Mouse (Mus musculus) intestine, embryonic 15.5 days (tissue): Measurements from ENCODE around the gene Rxra. TPM values are rescaled to one million over a fixed set of nuclear protein-coding genes. Genes with fewer than 3 reads are reported as not detected.

Experiments
- ATAC-seq: fragments of 200-750 bp; cut with Nextera tagmentation; 2 replicates; pipeline ENCODE4 v1.8.0; 2017; ENCODE audit warnings: moderate TSS enrichment, moderate library complexity
- H3K27ac ChIP-seq: fragments of 300-500 bp; sonication (generic); 2 replicates; pipeline ENCODE4 v1.5.1; 2015; ENCODE audit warnings: mild to moderate bottlenecking, inconsistent platforms
- H3K27me3 ChIP-seq: fragments of 300-500 bp; sonication (generic); replicated peaks from 2 replicates; pipeline ENCODE4 v1.6.1; 2015; ENCODE audit warnings: inconsistent platforms
- H3K36me3 ChIP-seq: fragments of 300-500 bp; sonication (generic); 2 replicates; pipeline ENCODE4 v1.6.1; 2015; ENCODE audit warnings: inconsistent platforms
- H3K4me1 ChIP-seq: fragments of 300-500 bp; sonication (generic); replicated peaks from 2 replicates; pipeline ENCODE4 v1.6.1; 2015; ENCODE audit warnings: inconsistent platforms
- H3K4me2 ChIP-seq: fragments of 300-500 bp; sonication (generic); replicated peaks from 2 replicates; pipeline ENCODE4 v1.6.1; 2015; ENCODE audit warnings: mild to moderate bottlenecking, inconsistent platforms
- H3K4me3 ChIP-seq: fragments of 300-500 bp; sonication (generic); replicated peaks from 2 replicates; pipeline ENCODE4 v1.5.1; 2015; ENCODE audit warnings: inconsistent platforms
- H3K9ac ChIP-seq: fragments of 300-500 bp; sonication (generic); 2 replicates; pipeline ENCODE4 v1.6.1; 2015; ENCODE audit warnings: inconsistent platforms
- H3K9me3 ChIP-seq: fragments of 300-500 bp; sonication (generic); 2 replicates; pipeline ENCODE4 v1.6.1; 2016; ENCODE audit warnings: inconsistent platforms
- WGBS: fragments of 180-500 bp; shearing (Covaris S2); methylation state at CpG from one replicate; pipeline ENCODE4 v1.1.7; 2015; 5-methylcytosine and 5-hydroxymethylcytosine counted together
- polyA plus RNA-seq: library from polyadenylated mRNA; unstranded; fragments of >200 nt; fragmentation: Nextera tagmentation; extraction: Ambion mirVana; gene quantifications from 2 replicates; pipeline ENCODE4 v1.2.1, GENCODE M21; 2015

The Rxra gene
- polyA plus RNA-seq, 1 experiment from 2014 or later: 12.5 TPM

GRCm38 (mm10) chr2:27750399-27751134, 74.3 kb downstream of the Rxra start:
- peak; percentile 46 for ATAC-seq
- Histone ChIP-seq H3K27me3 (no peaks in the 10 kb centered on the region), H3K36me3 (peaks cover 39% of the 10 kb centered on the region), H3K9ac (no peak overlapping the region; the same call in 1 of the 2 replicates), H3K27ac (peak overlapping the region; percentile 72), H3K4me3 (no peak overlapping the region), H3K9me3 (no peaks in the 10 kb centered on the region), H3K4me2 (no peak overlapping the region; the same call in 1 of the 2 replicates), H3K4me1 (peaks cover 38% of the 10 kb centered on the region)
- WGBS: 51% methylated on average over 12 of the region's 12 CpGs

GRCm38 (mm10) chr2:27751135-27751519, 74.9 kb downstream of the Rxra start:
- peak; percentile 48 for ATAC-seq
- Histone ChIP-seq H3K27me3 (no peaks in the 10 kb centered on the region), H3K4me1 (peaks cover 32% of the 10 kb centered on the region), H3K4me3 (no peak overlapping the region), H3K9me3 (no peaks in the 10 kb centered on the region), H3K36me3 (peaks cover 44% of the 10 kb centered on the region), H3K27ac (peak overlapping the region; percentile 72), H3K4me2 (no peak overlapping the region; the same call in 1 of the 2 replicates), H3K9ac (no peak overlapping the region; the same call in 1 of the 2 replicates)
- 36% methylated on average over 7 of the region's 7 CpGs for WGBS

- no peaks in the 10 kb centered on the region for H3K27me3 ChIP-seq
Measured at GRCm38 (mm10) chr2:27751803-27752202, 75.6 kb downstream of the Rxra start.

DNA sequence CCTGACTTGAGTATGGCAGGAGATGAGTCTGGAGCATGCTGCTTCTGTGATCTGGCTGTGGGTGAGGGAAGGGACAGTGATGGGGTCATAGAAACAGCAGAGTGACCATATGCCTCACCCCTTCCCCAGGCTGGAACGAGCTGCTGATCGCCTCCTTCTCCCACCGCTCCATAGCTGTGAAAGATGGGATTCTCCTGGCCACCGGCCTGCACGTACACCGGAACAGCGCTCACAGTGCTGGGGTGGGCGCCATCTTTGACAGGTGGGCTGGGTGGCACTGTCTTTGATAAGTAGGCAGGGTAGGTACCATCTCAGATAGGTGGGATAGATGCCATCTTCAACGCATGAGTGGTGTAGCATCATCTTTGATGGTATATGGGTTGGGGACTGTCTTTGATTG, 77.9 kb downstream of the Rxra start:
- Histone ChIP-seq H3K9me3 (no peaks in the 10 kb centered on the region), H3K4me3 (no peak overlapping the region), H3K4me1 (peaks cover 39% of the 10 kb centered on the region), H3K27ac (no peak overlapping the region), H3K27me3 (no peaks in the 10 kb centered on the region), H3K9ac (no peak overlapping the region), H3K36me3 (peaks cover 42% of the 10 kb centered on the region), H3K4me2 (no peak overlapping the region)
- WGBS: 94% methylated on average over 9 of the region's 9 CpGs
- no peak for ATAC-seq

More at GRCm38 (mm10) chr2:27751803-27752202, 75.6 kb downstream of the Rxra start:
- Histone ChIP-seq H3K9me3 (no peaks in the 10 kb centered on the region), H3K4me1 (peaks cover 25% of the 10 kb centered on the region), H3K36me3 (peaks cover 51% of the 10 kb centered on the region), H3K4me3 (no peak overlapping the region), H3K4me2 (no peak overlapping the region), H3K27ac (no peak overlapping the region), H3K9ac (no peak overlapping the region)
- WGBS: 87% methylated on average over 4 of the region's 4 CpGs
- ATAC-seq: no peak

- Histone ChIP-seq H3K27ac (no peak overlapping the region), H3K9me3 (no peaks in the 10 kb centered on the region), H3K4me1 (peaks cover 32% of the 10 kb centered on the region), H3K9ac (no peak overlapping the region), H3K4me3 (no peak overlapping the region), H3K4me2 (no peak overlapping the region), H3K36me3 (peaks cover 55% of the 10 kb centered on the region), H3K27me3 (no peaks in the 10 kb centered on the region)
- 86% methylated on average over 13 of the region's 13 CpGs for WGBS
- no peak for ATAC-seq
Measured at GRCm38 (mm10) chr2:27755986-27756641, 79.9 kb downstream of the Rxra start.

GRCm38 (mm10) chr2:27758414-27759301, 82.4 kb downstream of the Rxra start:
- peak overlapping the region; percentile 68 for H3K27ac ChIP-seq
- WGBS: 40% methylated on average over 20 of the region's 20 CpGs
- H3K27me3 ChIP-seq: no peaks in the 10 kb centered on the region
- peak overlapping the region; percentile 0; the same call in 1 of the 2 replicates for H3K4me2 ChIP-seq
- H3K4me3 ChIP-seq: no peak overlapping the region
- no peaks in the 10 kb centered on the region for H3K9me3 ChIP-seq
- peak; percentile 80 for ATAC-seq
- H3K9ac ChIP-seq: no peak overlapping the region
- peaks cover 24% of the 10 kb centered on the region for H3K4me1 ChIP-seq
- H3K36me3 ChIP-seq: peaks cover 46% of the 10 kb centered on the region

GRCm38 (mm10) chr2:27759431-27759830, 83.2 kb downstream of the Rxra start:
- Histone ChIP-seq H3K4me3 (no peak overlapping the region), H3K9ac (no peak overlapping the region), H3K36me3 (peaks cover 44% of the 10 kb centered on the region), H3K27me3 (no peaks in the 10 kb centered on the region), H3K4me2 (no peak overlapping the region), H3K27ac (no peak overlapping the region), H3K9me3 (no peaks in the 10 kb centered on the region), H3K4me1 (peaks cover 30% of the 10 kb centered on the region)
- ATAC-seq: no peak
- WGBS: 85% methylated on average over 14 of the region's 14 CpGs

DNA sequence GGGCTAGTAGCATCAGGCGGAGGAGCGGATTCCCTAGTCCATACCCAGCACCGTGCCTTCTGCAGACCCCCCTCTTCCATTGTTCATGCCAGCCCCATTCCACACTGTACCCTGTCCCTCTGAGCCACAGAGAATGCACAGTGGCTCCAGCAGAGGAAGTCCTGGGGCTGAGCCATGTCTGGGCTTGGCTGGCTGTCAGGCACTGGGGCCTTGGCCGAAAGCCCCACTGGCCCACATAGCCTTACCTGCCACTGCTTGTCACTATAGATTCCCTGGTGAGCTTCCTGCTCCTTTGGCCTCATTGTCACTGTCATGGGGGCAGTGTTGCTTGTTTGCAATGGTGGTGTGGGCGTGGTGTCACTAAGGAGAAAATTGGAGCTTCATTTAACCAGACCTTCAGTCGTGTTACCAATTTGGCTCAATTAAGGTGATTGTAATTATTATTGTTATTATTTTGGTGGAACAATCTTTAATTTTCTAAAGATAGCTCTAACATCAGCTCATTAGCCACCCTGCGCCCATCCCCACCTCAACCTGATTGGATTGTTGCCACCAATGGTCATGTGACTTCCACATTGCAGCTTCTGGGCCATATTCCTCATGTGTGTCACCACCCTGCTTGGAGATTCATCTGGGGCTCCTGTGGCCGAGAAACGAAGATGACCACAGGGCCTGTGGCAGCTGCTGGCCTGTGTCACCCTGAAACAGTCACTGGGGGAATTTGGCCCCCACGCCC, 85.2 kb downstream of the Rxra start:
- Histone ChIP-seq H3K4me1 (peaks cover 34% of the 10 kb centered on the region), H3K4me3 (no peak overlapping the region), H3K27me3 (no peaks in the 10 kb centered on the region), H3K4me2 (no peak overlapping the region), H3K27ac (no peak overlapping the region), H3K9ac (no peak overlapping the region), H3K9me3 (no peaks in the 10 kb centered on the region), H3K36me3 (peaks cover 29% of the 10 kb centered on the region)
- ATAC-seq: no peak
- 91% methylated on average over 10 of the region's 10 CpGs for WGBS

DNA sequence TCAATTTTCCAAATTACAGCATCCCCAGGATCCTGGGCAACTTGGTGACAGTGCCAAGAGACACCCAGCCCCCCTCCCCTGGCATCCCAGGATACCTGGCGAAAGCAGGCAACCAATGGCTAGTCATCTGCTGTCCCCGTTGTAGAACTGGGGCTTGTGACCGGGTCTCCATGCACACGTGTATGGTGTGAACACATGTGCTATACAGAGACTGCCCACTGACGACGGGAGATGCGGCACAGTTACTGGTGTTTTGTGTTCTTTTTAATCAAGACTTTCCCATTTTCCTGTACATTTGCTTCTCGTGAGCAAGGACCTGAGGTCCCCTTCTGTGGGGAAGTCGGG, 85.7 kb downstream of the Rxra start:
- peaks cover 32% of the 10 kb centered on the region for H3K4me1 ChIP-seq
- H3K4me3 ChIP-seq: no peak overlapping the region
- H3K9me3 ChIP-seq: no peaks in the 10 kb centered on the region
- no peak overlapping the region for H3K4me2 ChIP-seq
- no peak overlapping the region for H3K9ac ChIP-seq
- no peaks in the 10 kb centered on the region for H3K27me3 ChIP-seq
- H3K36me3 ChIP-seq: peaks cover 23% of the 10 kb centered on the region
- 88% methylated on average over 9 of the region's 9 CpGs for WGBS
- H3K27ac ChIP-seq: no peak overlapping the region
- no peak for ATAC-seq

- Histone ChIP-seq H3K9ac (no peak overlapping the region), H3K4me1 (peaks cover 31% of the 10 kb centered on the region), H3K27ac (no peak overlapping the region), H3K4me3 (no peak overlapping the region), H3K27me3 (no peaks in the 10 kb centered on the region), H3K36me3 (peaks cover 23% of the 10 kb centered on the region), H3K9me3 (no peaks in the 10 kb centered on the region), H3K4me2 (no peak overlapping the region)
- ATAC-seq: no peak
- WGBS: 60% methylated on average over 12 of the region's 12 CpGs
Measured at GRCm38 (mm10) chr2:27762509-27762908, 86.3 kb downstream of the Rxra start.

DNA sequence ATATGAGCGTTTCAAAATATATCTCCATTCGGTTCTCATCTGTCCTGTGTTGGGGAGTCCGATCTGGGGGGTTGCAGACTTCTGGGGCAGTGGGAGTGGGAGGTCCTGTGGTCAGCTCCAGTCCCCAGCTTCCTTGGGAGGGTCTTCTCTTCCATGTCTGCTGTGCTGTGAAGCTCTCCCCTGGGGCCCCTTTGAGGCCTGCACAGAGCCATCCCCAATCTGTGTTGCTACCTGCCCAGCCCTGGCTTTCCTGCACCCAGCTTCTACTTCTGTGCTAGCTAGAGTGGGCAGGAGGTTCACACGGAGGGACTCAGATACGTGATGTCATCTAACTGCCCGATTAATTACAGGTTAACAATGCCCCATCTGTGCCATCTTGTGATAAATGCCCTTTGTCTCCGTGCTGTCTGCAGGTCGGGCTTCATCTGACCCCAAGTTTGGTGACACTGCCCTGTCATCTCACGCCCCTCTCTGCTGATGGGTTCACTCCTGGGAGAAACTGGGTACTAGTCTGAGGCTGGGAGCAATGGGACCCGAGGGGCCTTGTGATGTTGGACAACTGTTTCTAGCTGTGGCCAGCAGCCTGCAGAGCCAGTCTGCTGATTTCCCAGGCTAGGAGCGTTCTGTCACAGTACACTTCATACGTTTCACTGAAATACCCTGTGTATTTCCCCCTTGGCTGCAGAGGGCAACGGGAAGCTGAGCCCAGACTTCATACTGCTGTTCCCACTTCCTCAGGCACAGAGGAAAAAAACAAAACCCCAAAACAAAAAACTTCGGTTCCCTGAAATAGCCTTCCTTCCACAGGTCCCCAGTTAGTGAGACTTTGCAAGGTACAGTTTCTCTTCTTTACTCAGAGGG, 86.9 kb downstream of the Rxra start:
- no peak for ATAC-seq

More for the DNA sequence above, 86.9 kb downstream of the Rxra start:
- H3K4me2 ChIP-seq: no peak overlapping the region
- H3K9ac ChIP-seq: no peak overlapping the region
- no peak overlapping the region for H3K4me3 ChIP-seq
- H3K27ac ChIP-seq: no peak overlapping the region
- WGBS: 71% methylated on average over 14 of the region's 14 CpGs
- no peaks in the 10 kb centered on the region for H3K27me3 ChIP-seq
- peaks cover 23% of the 10 kb centered on the region for H3K36me3 ChIP-seq
- peaks cover 31% of the 10 kb centered on the region for H3K4me1 ChIP-seq
- no peaks in the 10 kb centered on the region for H3K9me3 ChIP-seq
